Mouse (Mus musculus) heart, embryonic 10.5 days (tissue): Measurements from ENCODE around the gene Tnfaip8l2. TPM values are rescaled to one million over a fixed set of nuclear protein-coding genes. Genes with fewer than 3 reads are reported as not detected.
"Not testable (repeated sequence)": the region's sequence is repeated elsewhere in the genome, so short reads cannot be mapped to it uniquely, and the experiment has no call there.

ENCODE experiments used
- DNase-seq: peaks from one replicate; pipeline ENCODE4 v3.0.0-alpha.2; 2017; ENCODE audit warnings: low spot score
- H3K27ac ChIP-seq: fragments of 300-500 bp; sonication (generic); 2 replicates; pipeline ENCODE4 v1.5.1; 2016; ENCODE audit warnings: mild to moderate bottlenecking
- H3K27me3 ChIP-seq: fragments of 300-500 bp; sonication (generic); 2 replicates; pipeline ENCODE4 v1.6.1; 2016; ENCODE audit warnings: mild to moderate bottlenecking; ENCODE audit not compliant: poor library complexity, insufficient read depth, severe bottlenecking
- H3K36me3 ChIP-seq: fragments of 300-500 bp; sonication (generic); 2 replicates; pipeline ENCODE4 v1.6.1; 2016; ENCODE audit warnings: mild to moderate bottlenecking, moderate library complexity
- H3K4me1 ChIP-seq: fragments of 300-500 bp; sonication (generic); 2 replicates; pipeline ENCODE4 v1.6.1; 2016; ENCODE audit warnings: mild to moderate bottlenecking
- H3K4me3 ChIP-seq: fragments of 300-500 bp; sonication (generic); 2 replicates; pipeline ENCODE4 v1.5.1; 2016; ENCODE audit warnings: mild to moderate bottlenecking, moderate library complexity
- H3K9me3 ChIP-seq: fragments of 300-500 bp; sonication (generic); 2 replicates; pipeline ENCODE4 v1.6.1; 2016; ENCODE audit warnings: mild to moderate bottlenecking, moderate library complexity
- WGBS: fragments of 180-500 bp; shearing (Covaris S2); methylation state at CpG from one replicate; pipeline ENCODE4 v1.1.7; 2016; 5-methylcytosine and 5-hydroxymethylcytosine counted together
- polyA plus RNA-seq: library from polyadenylated mRNA; unstranded; fragments of >200 nt; fragmentation: Nextera tagmentation; extraction: Ambion mirVana; gene quantifications from 2 replicates; pipeline ENCODE4 v1.2.1, GENCODE M21; 2016

Gene Tnfaip8l2
- polyA plus RNA-seq, 1 experiment from 2014 or later: 1.2 TPM

GRCm38 (mm10) chr3:95142617-95143011 lies 454 bp upstream of the Tnfaip8l2 start:
- H3K9me3 ChIP-seq: no peaks in the 10 kb centered on the region
- DNase-seq: no peak
- peaks cover 10% of the 10 kb centered on the region for H3K4me1 ChIP-seq
- H3K36me3 ChIP-seq: peaks cover 16% of the 10 kb centered on the region
- H3K27ac ChIP-seq: no peak overlapping the region
- H3K27me3 ChIP-seq: no peaks in the 10 kb centered on the region
- 10% methylated on average over 5 of the region's 5 CpGs for WGBS
- H3K4me3 ChIP-seq: no peak overlapping the region

GRCm38 (mm10) chr3:95141474-95141873 lies 686 bp downstream of the Tnfaip8l2 start:
- H3K27ac ChIP-seq: no peak overlapping the region
- WGBS: 89% methylated on average over 9 of the region's 9 CpGs
- no peaks in the 10 kb centered on the region for H3K27me3 ChIP-seq
- peaks cover 10% of the 10 kb centered on the region for H3K4me1 ChIP-seq
- peaks cover 16% of the 10 kb centered on the region for H3K36me3 ChIP-seq
- H3K9me3 ChIP-seq: no peaks in the 10 kb centered on the region
- no peak for DNase-seq
- H3K4me3 ChIP-seq: no peak overlapping the region

GRCm38 (mm10) chr3:95140795-95141194 lies 1.4 kb downstream of the Tnfaip8l2 start:
- no peak overlapping the region for H3K4me3 ChIP-seq
- whole genome bisulfite sequencing: 87% methylated on average over 6 of the region's 6 CpGs
- DNase-seq: no peak

GRCm38 (mm10) chr3:95140289-95140595 lies 1.9 kb downstream of the Tnfaip8l2 start:
- Histone ChIP-seq H3K36me3 (peaks cover 16% of the 10 kb centered on the region), H3K27me3 (no peaks in the 10 kb centered on the region), H3K9me3 (no peaks in the 10 kb centered on the region), H3K27ac (0 out of 2 replicates have a peak overlapping the region, but pooled peaks have one; percentile 7), H3K4me3 (peak overlapping the region; percentile 25; the same call in 1 of the 2 replicates), H3K4me1 (peaks cover 20% of the 10 kb centered on the region)
- DNase-seq: no peak
- WGBS: 40% methylated on average over 18 of the region's 18 CpGs

More at GRCm38 (mm10) chr3:95140795-95141194, 1.4 kb downstream of the Tnfaip8l2 start:
- no peak overlapping the region for H3K27ac ChIP-seq
- peaks cover 16% of the 10 kb centered on the region for H3K36me3 ChIP-seq
- no peaks in the 10 kb centered on the region for H3K27me3 ChIP-seq
- H3K9me3 ChIP-seq: no peaks in the 10 kb centered on the region
- peaks cover 14% of the 10 kb centered on the region for H3K4me1 ChIP-seq

- DNase-seq: no peak
- no peaks in the 10 kb centered on the region for H3K9me3 ChIP-seq
- WGBS: 51% methylated on average over 25 of the region's 25 CpGs
- H3K27me3 ChIP-seq: no peaks in the 10 kb centered on the region
- H3K4me3 ChIP-seq: peak overlapping the region; percentile 25; the same call in 1 of the 2 replicates
- 0 out of 2 replicates have a peak overlapping the region, but pooled peaks have one; percentile 7 for H3K27ac ChIP-seq
- H3K4me1 ChIP-seq: peaks cover 25% of the 10 kb centered on the region
- peaks cover 16% of the 10 kb centered on the region for H3K36me3 ChIP-seq
Measured at GRCm38 (mm10) chr3:95139586-95140288, 2.4 kb downstream of the Tnfaip8l2 start.

GRCm38 (mm10) chr3:95136336-95136735 lies 5.8 kb downstream of the Tnfaip8l2 start:
- no peak overlapping the region for H3K27ac ChIP-seq
- no peak for DNase-seq
- H3K4me1 ChIP-seq: peaks cover 30% of the 10 kb centered on the region
- whole genome bisulfite sequencing: 89% methylated on average over 3 of the region's 3 CpGs
- H3K36me3 ChIP-seq: peaks cover 30% of the 10 kb centered on the region
- no peaks in the 10 kb centered on the region for H3K9me3 ChIP-seq
- H3K4me3 ChIP-seq: no peak overlapping the region
- no peaks in the 10 kb centered on the region for H3K27me3 ChIP-seq

- Histone ChIP-seq H3K27me3 (no peaks in the 10 kb centered on the region), H3K4me1 (peaks cover 30% of the 10 kb centered on the region), H3K9me3 (no peaks in the 10 kb centered on the region), H3K27ac (peak overlapping the region; percentile 36; the same call in 1 of the 2 replicates), H3K36me3 (peaks cover 33% of the 10 kb centered on the region), H3K4me3 (peak overlapping the region; percentile 52)
- DNase-seq: no peak
- 86% methylated on average over 7 of the region's 7 CpGs for WGBS
Measured at GRCm38 (mm10) chr3:95135433-95136052, 6.6 kb downstream of the Tnfaip8l2 start.

GRCm38 (mm10) chr3:95135023-95135422 lies 7.1 kb downstream of the Tnfaip8l2 start:
- no peak for DNase-seq
- 21% methylated on average over 6 of the region's 6 CpGs for WGBS
- Histone ChIP-seq H3K27ac (peak overlapping the region; percentile 36; the same call in 1 of the 2 replicates), H3K27me3 (no peaks in the 10 kb centered on the region), H3K36me3 (peaks cover 32% of the 10 kb centered on the region), H3K4me1 (peaks cover 27% of the 10 kb centered on the region), H3K9me3 (no peaks in the 10 kb centered on the region), H3K4me3 (peak overlapping the region; percentile 52)

GRCm38 (mm10) chr3:95134133-95134532 lies 8.0 kb downstream of the Tnfaip8l2 start:
- H3K27ac ChIP-seq, H3K27me3 ChIP-seq, H3K9me3 ChIP-seq, DNase-seq: not testable (repeated sequence)
- WGBS: no CpG with 5 or more reads among the region's 12 CpGs
- peaks cover 33% of the 10 kb centered on the region for H3K36me3 ChIP-seq
- peak overlapping the region; percentile 71 for H3K4me3 ChIP-seq
- H3K4me1 ChIP-seq: peaks cover 20% of the 10 kb centered on the region

- peak; percentile 96 for DNase-seq
- Histone ChIP-seq H3K27ac (peak within 1 kb of the TSS; percentile 92), H3K4me1 (peaks cover 20% of the 10 kb centered on the region), H3K36me3 (peaks cover 37% of the 10 kb centered on the region), H3K4me3 (peak within 1 kb of the TSS; percentile 71), H3K27me3 (no peaks in the 10 kb centered on the region), H3K9me3 (no peaks in the 10 kb centered on the region)
- under 1% methylated on average over 20 of the region's 20 CpGs for WGBS
Measured at GRCm38 (mm10) chr3:95133680-95134101, 8.5 kb downstream of the Tnfaip8l2 start, which contains the start of the genes Scnm1 and Lysmd1. TSS of gene Scnm1 (minus strand) at chr3:95134011. TSS of gene Lysmd1 (plus strand) at chr3:95134088.

GRCm38 (mm10) chr3:95133176-95133575 lies 9.0 kb downstream of the Tnfaip8l2 start:
- peaks cover 20% of the 10 kb centered on the region for H3K4me1 ChIP-seq
- H3K27me3 ChIP-seq: no peaks in the 10 kb centered on the region
- no peaks in the 10 kb centered on the region for H3K9me3 ChIP-seq
- no peak for DNase-seq
- peak overlapping the region; percentile 71 for H3K4me3 ChIP-seq
- peak overlapping the region; percentile 92 for H3K27ac ChIP-seq
- WGBS: 56% methylated on average over 11 of the region's 11 CpGs
- peaks cover 42% of the 10 kb centered on the region for H3K36me3 ChIP-seq

- H3K27me3 ChIP-seq, H3K4me3 ChIP-seq, DNase-seq, H3K9me3 ChIP-seq, H3K27ac ChIP-seq: not testable (repeated sequence)
- Histone ChIP-seq H3K36me3 (peaks cover 39% of the 10 kb centered on the region), H3K4me1 (peaks cover 20% of the 10 kb centered on the region)
- 81% methylated on average over 2 of the region's 2 CpGs for WGBS
Measured at GRCm38 (mm10) chr3:95132389-95132788, 9.8 kb downstream of the Tnfaip8l2 start.

GRCm38 (mm10) chr3:95130081-95130480 lies 12.1 kb downstream of the Tnfaip8l2 start:
- Histone ChIP-seq H3K4me3 (no peak overlapping the region), H3K27ac (no peak overlapping the region), H3K36me3 (peaks cover 42% of the 10 kb centered on the region), H3K27me3 (no peaks in the 10 kb centered on the region), H3K9me3 (no peaks in the 10 kb centered on the region), H3K4me1 (peaks cover 9% of the 10 kb centered on the region; the same call in 1 of the 2 replicates)
- peak; percentile 71 for DNase-seq
- 87% methylated on average over 5 of the region's 5 CpGs for WGBS
